Mouse (Mus musculus): ENCODE measurements around the gene Nfkbia.

Nfkbia gene

GRCm38 (mm10) chr12:55466088-55466701 lies 26.3 kb downstream of the Nfkbia start:
- DNase-seq (ENCODE audit: low read depth), result no peak

- DNase-seq (ENCODE audit: low read depth), result no peak
Observed at GRCm38 (mm10) chr12:55465401-55465983, 27.0 kb downstream of the Nfkbia start.

GRCm38 (mm10) chr12:55464846-55465361 lies 27.5 kb downstream of the Nfkbia start:
- no peak for DNase-seq (ENCODE audit: low read depth)

DNA sequence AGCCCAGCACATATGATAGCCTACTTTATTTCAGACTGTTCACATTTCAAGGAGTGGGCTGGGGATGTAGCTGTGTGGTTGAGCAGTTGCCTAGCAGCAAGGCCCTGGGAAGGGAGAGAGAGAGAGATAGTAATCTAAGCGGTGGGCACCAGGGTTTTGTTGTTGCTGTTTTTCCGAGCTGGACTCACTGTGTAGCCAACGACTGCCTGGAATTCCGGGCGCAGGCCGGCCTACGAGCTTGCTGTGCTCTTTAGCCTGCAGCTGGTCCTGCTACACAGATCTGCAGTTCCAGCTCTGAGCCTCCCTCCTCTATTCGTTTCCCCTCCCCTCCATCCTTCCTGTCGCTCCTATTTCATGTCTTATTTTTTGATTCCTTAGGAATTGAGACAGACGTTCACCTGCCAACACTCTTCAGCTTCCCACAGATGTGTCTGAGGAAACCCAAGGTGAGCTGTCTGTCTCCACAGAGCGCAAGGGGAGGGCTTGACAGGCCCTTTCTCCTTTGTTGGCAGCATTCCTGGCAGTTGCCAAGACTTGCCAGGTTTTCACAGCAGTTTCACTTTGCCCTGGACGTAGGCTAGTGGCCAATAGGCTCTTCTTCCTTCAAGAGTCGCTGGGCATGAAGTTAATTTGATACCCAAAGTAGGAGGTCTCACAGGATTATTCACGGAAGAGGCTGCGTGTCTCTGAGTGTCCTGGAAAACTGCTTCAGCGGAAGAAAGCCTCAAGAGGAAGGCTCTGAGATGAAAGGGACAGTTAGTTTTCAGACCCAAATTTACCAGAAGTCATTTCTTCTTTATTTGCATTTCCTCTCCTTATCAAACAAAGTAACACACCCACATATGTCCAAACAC lies 28.2 kb downstream of the Nfkbia start:
- DNase-seq (ENCODE audit: low read depth), result no peak

DNA sequence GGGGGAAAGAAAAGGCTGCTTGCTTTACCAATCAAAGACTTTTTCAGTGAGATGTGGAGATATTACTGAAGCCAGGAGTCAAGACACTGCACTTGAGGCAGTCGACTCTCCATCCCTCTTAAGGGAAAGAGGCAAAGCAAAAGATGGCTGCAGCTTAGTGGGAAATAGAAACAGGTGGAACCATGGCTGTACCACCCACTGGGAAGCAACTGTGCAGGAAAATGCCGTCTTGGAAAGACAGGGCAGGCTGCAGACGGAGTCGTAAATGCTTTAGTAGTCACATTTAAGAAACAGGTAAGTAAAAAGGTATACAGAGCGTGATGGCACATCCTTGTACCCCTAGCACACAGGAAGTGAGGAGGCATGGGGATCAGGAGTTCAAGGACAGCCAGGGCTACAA lies 29.4 kb downstream of the Nfkbia start:
- DNase-seq (ENCODE audit: low read depth), result no peak

- DNase-seq (ENCODE audit: low read depth), result no peak
Observed at GRCm38 (mm10) chr12:55462456-55462855, 30.0 kb downstream of the Nfkbia start.

DNA sequence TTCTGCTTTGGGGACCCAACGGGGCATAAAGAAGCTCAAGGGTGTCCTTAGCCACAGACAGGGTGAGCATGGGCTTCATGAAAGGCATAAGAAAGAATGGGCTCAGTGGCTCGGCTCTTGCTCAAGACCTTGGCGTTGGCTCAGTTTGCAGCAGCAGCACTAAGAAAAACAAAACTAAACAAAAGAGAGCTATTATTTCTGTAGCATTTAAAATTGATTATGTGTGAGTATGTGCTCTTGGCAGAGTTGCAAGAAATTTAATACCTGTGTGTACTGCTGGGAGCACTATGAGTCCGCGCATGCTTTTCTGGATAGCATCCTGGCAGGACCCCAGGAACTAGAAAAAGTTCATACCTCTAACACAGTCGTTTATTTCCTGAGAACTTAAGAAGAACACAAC lies 30.7 kb downstream of the Nfkbia start:
- no peak for DNase-seq (ENCODE audit: low read depth)

- DNase-seq (ENCODE audit: low read depth), result no peak
Observed at GRCm38 (mm10) chr12:55460900-55461299, 31.5 kb downstream of the Nfkbia start.

DNA sequence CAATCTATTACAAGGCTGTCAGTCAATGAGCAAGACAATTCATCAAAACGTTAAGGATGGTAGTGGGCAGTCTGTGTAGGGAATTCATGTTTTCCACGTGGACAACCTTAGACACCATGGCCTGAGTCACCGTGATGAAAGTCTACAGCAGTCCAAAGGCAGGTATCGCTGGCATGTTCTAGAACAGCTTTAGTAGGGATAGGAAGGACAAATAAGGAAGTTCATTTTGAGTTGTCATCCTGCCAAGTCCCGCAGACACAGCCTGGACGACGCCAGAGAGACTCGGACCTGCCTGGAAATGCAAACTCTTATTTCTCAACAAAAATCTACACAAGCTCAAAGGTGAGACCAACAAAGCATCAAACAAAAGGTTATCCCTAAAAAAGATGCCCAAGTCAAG lies 32.7 kb downstream of the Nfkbia start:
- no peak for DNase-seq (ENCODE audit: low read depth)

- no peak for DNase-seq (ENCODE audit: low read depth)
Observed at GRCm38 (mm10) chr12:55456893-55457292, 35.6 kb downstream of the Nfkbia start.

DNA sequence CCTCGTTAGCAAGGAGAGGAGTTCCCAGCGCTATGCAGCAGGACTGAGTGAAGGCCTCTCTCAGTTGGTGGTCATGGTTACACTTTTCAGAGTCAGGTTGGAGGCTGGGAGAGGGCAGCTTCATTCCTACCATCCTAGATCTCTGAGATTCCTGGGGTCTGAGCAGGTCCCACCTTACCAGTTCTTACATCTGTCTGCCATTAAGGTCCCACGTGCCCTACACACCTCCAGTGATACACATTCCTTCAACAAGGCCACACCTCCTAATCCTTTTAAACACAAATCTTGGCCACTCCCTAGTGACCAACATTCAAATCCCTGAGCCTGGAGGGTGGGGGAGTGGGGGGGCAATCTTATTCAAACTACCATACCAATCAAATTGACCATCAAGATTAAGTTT lies 36.3 kb downstream of the Nfkbia start:
- DNase-seq (ENCODE audit: low read depth), result no peak

- no peak for DNase-seq (ENCODE audit: low read depth)
Observed at GRCm38 (mm10) chr12:55455206-55455605, 37.2 kb downstream of the Nfkbia start.

GRCm38 (mm10) chr12:55453924-55454323 lies 38.5 kb downstream of the Nfkbia start:
- DNase-seq (ENCODE audit: low read depth), result no peak

DNA sequence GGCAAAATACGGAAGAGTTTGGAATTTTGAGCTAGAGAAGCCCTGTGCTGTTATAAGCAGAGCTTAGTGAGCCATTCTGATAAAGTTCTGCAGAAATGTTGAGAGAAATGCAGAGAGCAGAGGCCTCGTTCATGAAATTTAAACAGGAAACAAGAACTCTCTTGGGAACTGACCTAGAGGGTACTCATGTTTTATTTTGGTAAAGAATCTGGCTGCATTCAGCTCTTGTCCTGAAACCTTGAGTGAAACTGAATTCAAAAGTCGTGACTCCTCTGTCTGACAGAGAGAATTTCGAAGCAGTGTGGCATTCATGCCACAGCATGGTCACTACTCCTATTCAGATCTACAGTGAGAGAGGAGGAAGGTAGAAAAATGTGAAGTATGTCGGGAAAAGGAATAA lies 39.6 kb downstream of the Nfkbia start:
- DNase-seq (ENCODE audit: low read depth), result no peak

- no peak for DNase-seq (ENCODE audit: low read depth)
Observed at GRCm38 (mm10) chr12:55450421-55450820, 42.0 kb downstream of the Nfkbia start.

- DNase-seq (ENCODE audit: low read depth), result no peak
Observed at GRCm38 (mm10) chr12:55449048-55449447, 43.4 kb downstream of the Nfkbia start.

GRCm38 (mm10) chr12:55448457-55448856 lies 44.0 kb downstream of the Nfkbia start:
- no peak for DNase-seq (ENCODE audit: low read depth)

DNA sequence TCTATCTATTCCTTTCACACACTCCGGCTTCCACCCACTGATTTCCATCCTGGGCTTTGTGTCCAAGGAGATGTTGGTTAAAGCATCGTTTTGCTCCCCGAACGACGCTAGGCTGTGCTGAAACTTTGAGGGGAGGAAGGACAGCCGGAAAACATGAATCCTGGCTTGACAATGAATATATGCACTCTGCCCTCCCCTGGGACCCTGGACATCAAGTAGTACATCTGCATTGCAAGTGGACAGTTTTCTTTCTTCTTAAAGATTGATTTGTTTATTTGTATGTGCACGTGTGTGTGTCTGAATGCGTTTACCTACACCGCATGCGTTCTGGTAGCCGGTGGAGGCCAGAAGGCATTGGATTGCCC lies 45.1 kb downstream of the Nfkbia start:
- no peak for DNase-seq (ENCODE audit: low read depth)

- DNase-seq (ENCODE audit: low read depth), result no peak
Observed at GRCm38 (mm10) chr12:55446746-55447395, 45.6 kb downstream of the Nfkbia start.

DNA sequence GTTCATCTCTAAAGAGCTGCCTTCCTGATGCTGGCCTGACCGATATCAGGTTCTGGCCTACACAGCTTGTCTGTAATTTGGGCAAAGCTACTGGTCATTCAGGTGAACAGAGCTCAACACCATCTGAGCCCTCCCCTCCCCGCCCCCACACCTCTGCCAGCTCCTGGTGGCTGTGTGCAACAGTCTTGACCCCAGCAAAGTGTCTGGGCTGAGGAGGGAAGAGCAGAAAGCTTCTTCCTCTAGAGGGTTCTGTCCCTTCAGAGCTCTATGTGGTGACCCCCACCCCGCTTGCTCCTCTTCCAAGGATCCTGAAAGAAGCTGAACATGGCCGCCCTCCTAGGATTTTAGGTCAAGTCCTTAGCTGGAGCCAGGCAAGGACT lies 46.1 kb downstream of the Nfkbia start:
- DNase-seq (ENCODE audit: low read depth), result no peak

DNA sequence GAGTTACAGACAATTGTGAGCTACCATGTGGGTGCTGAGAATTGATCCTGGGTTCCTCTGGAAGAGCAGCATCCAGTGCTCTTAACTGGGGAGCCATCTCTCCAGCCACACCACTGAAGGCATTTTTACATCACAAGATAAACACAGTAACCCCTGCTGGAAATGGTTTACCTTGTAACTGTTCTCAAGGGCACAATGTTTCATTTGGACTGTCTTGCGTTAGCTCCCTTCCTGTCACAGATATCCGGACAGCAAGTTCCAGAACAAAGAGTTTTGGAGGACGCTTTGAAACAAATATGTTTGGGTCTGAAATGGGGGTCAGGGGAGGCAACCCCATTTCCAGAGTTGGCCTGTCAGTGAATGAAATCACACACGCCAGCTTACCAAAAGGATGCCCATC lies 46.9 kb downstream of the Nfkbia start:
- no peak for DNase-seq (ENCODE audit: low read depth)

GRCm38 (mm10) chr12:55444031-55444451 lies 48.4 kb downstream of the Nfkbia start:
- no peak for DNase-seq (ENCODE audit: low read depth)
